Mouse (Mus musculus): ENCODE data around the gene Tnip1. TPM values are rescaled to one million over a fixed set of nuclear protein-coding genes. Genes with fewer than 3 reads are reported as not detected.

The Tnip1 gene
- total and polyA plus RNA-seq, 3 experiments: 8.1 to 19.7 TPM; not detected in 1

DNA sequence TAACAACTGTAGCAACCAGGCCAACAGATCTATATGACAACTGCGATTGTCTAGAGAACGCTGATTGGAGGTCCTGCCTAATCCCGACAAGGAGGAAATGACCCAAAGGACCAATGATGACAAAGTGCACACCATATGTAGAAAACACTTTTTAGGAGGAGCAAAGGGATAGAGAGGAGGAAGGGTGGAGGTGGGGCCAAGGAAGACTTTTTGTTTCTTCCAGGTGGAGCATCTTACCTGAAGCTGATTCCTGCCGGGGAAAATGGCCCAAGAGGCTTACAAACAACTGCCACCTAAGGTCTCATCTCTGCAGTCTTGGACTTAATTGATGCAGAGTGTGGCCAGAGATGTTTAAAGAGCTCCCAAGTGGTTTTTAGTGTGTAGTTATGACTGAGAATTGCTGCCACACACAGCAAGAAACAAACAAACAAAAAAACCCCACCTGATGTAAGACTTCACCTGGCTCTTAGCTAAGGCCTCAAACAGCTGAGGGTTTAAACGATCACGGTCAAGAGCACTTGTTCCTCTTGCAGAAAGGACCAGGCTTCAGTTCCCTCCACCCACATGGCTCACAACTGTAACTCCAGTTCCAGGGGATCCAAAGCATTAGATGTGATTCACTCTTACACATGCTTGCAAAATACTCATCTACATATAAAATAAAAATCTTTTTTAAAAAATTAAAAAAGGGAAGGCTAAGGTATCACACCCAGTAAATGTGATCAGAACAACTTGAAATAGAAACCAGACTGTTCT, 97.2 kb downstream of the Tnip1 start (continued):
- TF ChIP-seq TAL1 (IDR thresholded peaks at IDR 0.05; ENCODE audit: low read length): no peak

DNA sequence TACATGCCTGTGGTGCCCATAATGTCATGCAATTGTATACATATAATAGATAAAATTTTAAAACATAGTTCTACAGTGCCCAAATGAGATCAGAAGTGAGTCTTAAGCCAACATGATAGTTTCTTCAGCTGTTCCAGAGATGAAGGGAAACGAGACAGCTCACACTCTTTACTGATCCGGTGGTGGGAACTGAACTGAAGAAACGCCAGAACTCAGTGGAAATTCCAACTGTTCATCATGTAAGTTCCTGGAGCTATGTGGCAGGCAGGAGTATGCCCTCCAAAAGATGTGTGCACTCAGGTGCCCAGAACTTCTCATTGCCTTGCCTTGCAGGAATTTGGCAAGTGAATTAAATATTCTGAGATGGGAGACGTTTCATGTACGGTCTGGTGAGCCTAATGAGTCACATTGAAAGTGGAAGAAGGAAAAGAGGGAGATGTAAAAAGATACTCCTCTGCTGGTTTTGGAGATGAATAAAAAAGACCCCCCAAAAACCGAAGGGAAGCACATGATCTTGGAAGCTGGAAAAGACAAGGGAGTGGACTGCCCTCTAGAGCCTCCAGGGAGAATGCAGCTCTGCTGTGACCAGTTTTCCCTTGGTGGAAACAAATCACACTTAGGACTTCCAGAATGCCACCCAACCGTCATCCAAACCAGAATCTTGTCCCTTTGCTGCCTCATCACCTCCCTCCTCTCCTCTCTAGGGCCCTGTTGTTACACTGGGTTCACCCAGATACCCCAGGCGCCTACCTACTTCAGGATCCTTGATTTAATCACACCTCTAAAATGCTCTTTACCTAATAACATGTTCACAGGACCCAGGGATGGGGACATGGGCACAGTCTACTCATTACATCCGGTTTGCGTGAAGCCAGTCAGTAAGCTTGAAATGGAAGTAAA, 99.8 kb downstream of the Tnip1 start:
- Histone ChIP-seq H3K79me2 (ENCODE audit: control insufficient read depth, insufficient read depth, low read length, poor library complexity) (peaks cover 19% of the 10 kb centered on the region), H3K27me3 (ENCODE audit: control insufficient read depth in 1 of 2, insufficient read depth in 2 of 2, low read length in 2 of 2) (no peaks in the 10 kb centered on the region), H3K4me1 (ENCODE audit: control insufficient read depth in 1 of 2, insufficient read depth in 2 of 2, low read length in 2 of 2) (peaks cover 5 to 20% of the 10 kb centered on the region in 2 experiments), H3K36me3 (ENCODE audit: control insufficient read depth in 1 of 2, insufficient read depth in 2 of 2, low read length in 2 of 2) (peaks cover 0 to 16% of the 10 kb centered on the region in 2 experiments; a peak in 2 of 4 replicates), H3K9me3 (replicated peaks; ENCODE audit: insufficient read depth, low read length) (no peaks in the 10 kb centered on the region), H3K4me3 (ENCODE audit: control insufficient read depth in 1 of 2, insufficient read depth in 1 of 2, low read depth in 2 of 2, low read length in 2 of 2) (peak overlapping the region in 1 of 2 experiments; percentile 24; a peak in 1 of 4 replicates), H3K9ac (ENCODE audit: control insufficient read depth, low read depth, low read length, poor library complexity, severe bottlenecking) (peak overlapping the region; percentile 36; the same call in 1 of the 2 replicates), H3K27ac (ENCODE audit: control insufficient read depth, low read depth, low read length) (no peak overlapping the region)
- TF ChIP-seq GATA1 (IDR thresholded peaks at IDR 0.05; ENCODE audit: low read depth, low read length) (no peak), MYC (IDR thresholded peaks at IDR 0.05; ENCODE audit: low read depth, low read length) (peak; percentile 89), JUND (IDR thresholded peaks at IDR 0.05; ENCODE audit: low read depth, low read length) (0 out of 2 replicates have a peak, but pooled peaks have one; percentile 62), MAX (IDR thresholded peaks at IDR 0.05; ENCODE audit: low read length) (peak; percentile 58), USF1 (IDR thresholded peaks at IDR 0.05; ENCODE audit: low read depth, low read length) (peak; percentile 63), MAZ (IDR thresholded peaks at IDR 0.05; ENCODE audit: low read depth, low read length) (peak; percentile 67; the same call in 1 of the 2 replicates), USF2 (IDR thresholded peaks at IDR 0.05; ENCODE audit: borderline replicate concordance in 1 of 2, insufficient read depth in 1 of 2, low read depth in 1 of 2, low read length in 2 of 2) (no peak), CTCF (IDR thresholded peaks at IDR 0.05 in 2 of 3, conservative IDR thresholded peaks at IDR 0.05 in 1 of 3; ENCODE audit: control insufficient read depth in 1 of 3, insufficient read depth in 1 of 3, low read depth in 2 of 3, low read length in 3 of 3, poor library complexity in 1 of 3, severe bottlenecking in 1 of 3) (peak; percentile 82 to 91 (median 87)), TCF12 (IDR thresholded peaks at IDR 0.05; ENCODE audit: low read depth, low read length) (0 out of 2 replicates have a peak, but pooled peaks have one; percentile 14), RCOR1 (IDR thresholded peaks at IDR 0.05; ENCODE audit: low read depth, low read length) (no peak), POLR2AphosphoS2 (IDR thresholded peaks at IDR 0.05; ENCODE audit: low read length) (no peak), ZNF384 (IDR thresholded peaks at IDR 0.05; ENCODE audit: low read depth, low read length) (peak; percentile 46), ZC3H11A (IDR thresholded peaks at IDR 0.05; ENCODE audit: low read depth, low read length) (peak; percentile 92), EP300 (IDR thresholded peaks at IDR 0.05; ENCODE audit: low read depth in 1 of 2, low read length in 2 of 2) (peak in 1 of 2 experiments; percentile 21; a peak in 1 of 4 replicates), HCFC1 (IDR thresholded peaks at IDR 0.05; ENCODE audit: low read depth, low read length) (0 out of 2 replicates have a peak, but pooled peaks have one; percentile 13), MXI1 (IDR thresholded peaks at IDR 0.05; ENCODE audit: low read depth, low read length) (peak; percentile 52; the same call in 1 of the 2 replicates), POLR2AphosphoS5 (IDR thresholded peaks at IDR 0.05; ENCODE audit: borderline replicate concordance, low read depth, low read length) (no peak), BHLHE40 (IDR thresholded peaks at IDR 0.05; ENCODE audit: borderline replicate concordance, low read depth, low read length) (no peak), SIN3A (IDR thresholded peaks at IDR 0.05; ENCODE audit: low read length) (peak; percentile 52; the same call in 1 of the 2 replicates), NELFE (IDR thresholded peaks at IDR 0.05; ENCODE audit: low read depth, low read length) (no peak), RAD21 (IDR thresholded peaks at IDR 0.05; ENCODE audit: low read depth, low read length) (peak; percentile 95), SMC3 (IDR thresholded peaks at IDR 0.05; ENCODE audit: low read depth, low read length) (peak; percentile 91)
- DNase-seq (ENCODE audit: low read depth, low spot score): peak; percentile 82
